13 mouse cellular contexts compared by ENCODE assay signal in the genomic region with DNA sequence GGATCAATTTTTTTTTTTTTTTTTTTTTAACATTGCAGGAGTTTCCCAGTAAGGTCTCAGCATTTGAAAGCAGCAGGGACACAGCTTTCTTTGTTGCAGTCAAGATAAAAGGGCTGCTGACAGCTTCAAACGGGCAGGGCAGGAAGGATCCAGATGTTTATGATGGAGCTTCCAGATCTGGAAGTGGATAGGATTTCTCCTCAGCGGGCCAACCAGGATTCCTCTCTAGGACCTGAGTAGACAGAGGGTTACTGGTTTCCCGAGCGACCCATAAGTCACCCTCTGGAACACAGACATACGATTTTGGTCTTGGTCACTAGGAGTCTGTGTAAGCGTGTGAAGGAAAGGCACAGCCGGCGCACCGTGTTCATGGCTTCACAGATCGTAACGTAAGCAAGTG.
A peak's percentile ranks its signal among the peaks of the same experiment; 100 is the strongest.
DNase-seq lines count a peak whose midpoint lies in the region; ATAC-seq and TF ChIP-seq lines count a peak whose summit lies in the region.
"Had no signal": no experiment of that assay in that cellular context is flagged by ENCODE, and none has a peak within 500 bp of the region (broad histone marks: within the 10 kb centered on the region; RNA-seq: fewer than 3 reads in every experiment).

No protein-coding gene starts in this region.

- H3K4me1 ChIP-seq in kidney, postnatal 0 days (replicated peaks; ENCODE audit: insufficient read depth, low read length) = no peaks in the 10 kb centered on the region
- peaks cover 17% of the 10 kb centered on the region for H3K4me1 ChIP-seq in embryonic facial prominence, embryonic 13.5 days
- H3K4me1 ChIP-seq in intestine, embryonic 15.5 days (replicated peaks) = 0 out of 2 replicates have a peak, but pooled peaks cover 4% of the 10 kb centered on the region

- ATAC-seq in kidney, postnatal 0 days (replicated peaks; ENCODE audit: low FRiP score, low read depth) = no peak; the same call in 1 of the 2 replicates
- ATAC-seq in embryonic facial prominence, embryonic 13.5 days (ENCODE audit: insufficient number of reproducible peaks, insufficient read depth, low FRiP score, low TSS enrichment, low read depth) = no peak
- no peak for ATAC-seq in intestine, embryonic 15.5 days
- no peak for ATAC-seq in megakaryocyte-erythroid progenitor cell, adult 5-6 weeks (replicated peaks; ENCODE audit: low FRiP score, low TSS enrichment, poor library complexity, severe bottlenecking)
- ATAC-seq: activated CD4-positive, CD25-positive, alpha-beta regulatory T cell, adult 4 months; CD4-positive, CD25-positive, alpha-beta regulatory T cell, adult 4 months; liver, postnatal 0 days had no signal

- H3K9me3 ChIP-seq in kidney, postnatal 0 days (replicated peaks; ENCODE audit: low read length) = no peaks in the 10 kb centered on the region
- H3K9me3 ChIP-seq in embryonic facial prominence, embryonic 13.5 days = no peaks in the 10 kb centered on the region
- no peaks in the 10 kb centered on the region for H3K9me3 ChIP-seq in intestine, embryonic 15.5 days
- H3K9me3 ChIP-seq: heart, embryonic 10.5 days had no signal

- WGBS in kidney, postnatal 0 days = 29% methylated on average over 11 of the region's 11 CpGs
- WGBS in embryonic facial prominence, embryonic 13.5 days = 45% methylated on average over 11 of the region's 11 CpGs
- 38% methylated on average over 11 of the region's 11 CpGs for WGBS in intestine, embryonic 15.5 days

- DNase-seq in kidney, postnatal 0 days (ENCODE audit: low spot score) = peak; percentile 52
- no peak for DNase-seq in kidney, postnatal 36 days
- peak; percentile 34 for DNase-seq in lung, postnatal 25 days (ENCODE audit: low spot score)
- DNase-seq in urinary bladder, postnatal 10 days (ENCODE audit: low spot score) = no peak
- DNase-seq: gastrocnemius, postnatal 10 days; heart, postnatal 4 days; liver, postnatal 0 days had no signal

- H3K27ac ChIP-seq in kidney, postnatal 0 days = no peak overlapping the region
- H3K27ac ChIP-seq in embryonic facial prominence, embryonic 13.5 days = no peak overlapping the region
- no peak overlapping the region for H3K27ac ChIP-seq in intestine, embryonic 15.5 days
- H3K27ac ChIP-seq: heart, embryonic 10.5 days had no signal

- no peak overlapping the region for H3K9ac ChIP-seq in kidney, postnatal 0 days (ENCODE audit: low read depth, low read length)
- no peak overlapping the region for H3K9ac ChIP-seq in embryonic facial prominence, embryonic 13.5 days
- H3K9ac ChIP-seq in intestine, embryonic 15.5 days = no peak overlapping the region
- H3K9ac ChIP-seq: liver, postnatal 0 days had no signal

- no peak overlapping the region for H3K4me3 ChIP-seq in kidney, postnatal 0 days (replicated peaks; ENCODE audit: low read depth, low read length)
- H3K4me3 ChIP-seq in embryonic facial prominence, embryonic 13.5 days = no peak overlapping the region
- no peak overlapping the region for H3K4me3 ChIP-seq in intestine, embryonic 15.5 days (replicated peaks)
- H3K4me3 ChIP-seq: heart, embryonic 10.5 days had no signal

- no peaks in the 10 kb centered on the region for H3K27me3 ChIP-seq in kidney, postnatal 0 days (ENCODE audit: insufficient read depth, low read length)
- H3K27me3 ChIP-seq in embryonic facial prominence, embryonic 13.5 days = no peaks in the 10 kb centered on the region
- H3K27me3 ChIP-seq in intestine, embryonic 15.5 days (replicated peaks) = no peaks in the 10 kb centered on the region

- no peaks in the 10 kb centered on the region for H3K36me3 ChIP-seq in kidney, postnatal 0 days (ENCODE audit: insufficient read depth, low read length)
- no peaks in the 10 kb centered on the region for H3K36me3 ChIP-seq in embryonic facial prominence, embryonic 13.5 days
- H3K36me3 ChIP-seq in intestine, embryonic 15.5 days = no peaks in the 10 kb centered on the region
- H3K36me3 ChIP-seq: heart, embryonic 10.5 days had no signal

- peak overlapping the region; percentile 26 for H3K4me2 ChIP-seq in kidney, postnatal 0 days (ENCODE audit: low read length)
- H3K4me2 ChIP-seq in embryonic facial prominence, embryonic 13.5 days = peak overlapping the region; percentile 24; the same call in 1 of the 2 replicates
- H3K4me2 ChIP-seq in intestine, embryonic 15.5 days (replicated peaks) = peak overlapping the region; percentile 36; the same call in 1 of the 2 replicates

- no peak for TF ChIP-seq CTCF in kidney, postnatal 0 days (IDR thresholded peaks at IDR 0.05; ENCODE audit: low read depth)

Comparison
In these comparisons a context has a peak if more than half of its experiments do, and no peak if none do; other contexts are left out.
1. DNase-seq: peak in kidney, postnatal 0 days (single experiment) and lung, postnatal 25 days (single experiment); none in kidney, postnatal 36 days (0 of 2) and urinary bladder, postnatal 10 days (single experiment).
2. Peak in every context shown above with its lines, with median percentiles within 50 percentile points of each other: H3K4me2 ChIP-seq.